Mouse (Mus musculus): Measurements from ENCODE around the gene Oas1d.
"Not testable (repeated sequence)": the region's sequence is repeated elsewhere in the genome, so short reads cannot be mapped to it uniquely, and the experiment has no call there.

Gene Oas1d

GRCm38 (mm10) chr5:120902056-120902455 is 12.3 kb upstream of the Oas1d start:
- DNase-seq, result no peak

GRCm38 (mm10) chr5:120906791-120907733 is 7.3 kb upstream of the Oas1d start, which contains the start of gene Oas1a:
Gene Oas1a (minus strand): TSS chr5:120907521.
- DNase-seq, result peak; percentile 35

- DNase-seq, result no peak
Observed at GRCm38 (mm10) chr5:120908196-120908920, 6.0 kb upstream of the Oas1d start.

DNA sequence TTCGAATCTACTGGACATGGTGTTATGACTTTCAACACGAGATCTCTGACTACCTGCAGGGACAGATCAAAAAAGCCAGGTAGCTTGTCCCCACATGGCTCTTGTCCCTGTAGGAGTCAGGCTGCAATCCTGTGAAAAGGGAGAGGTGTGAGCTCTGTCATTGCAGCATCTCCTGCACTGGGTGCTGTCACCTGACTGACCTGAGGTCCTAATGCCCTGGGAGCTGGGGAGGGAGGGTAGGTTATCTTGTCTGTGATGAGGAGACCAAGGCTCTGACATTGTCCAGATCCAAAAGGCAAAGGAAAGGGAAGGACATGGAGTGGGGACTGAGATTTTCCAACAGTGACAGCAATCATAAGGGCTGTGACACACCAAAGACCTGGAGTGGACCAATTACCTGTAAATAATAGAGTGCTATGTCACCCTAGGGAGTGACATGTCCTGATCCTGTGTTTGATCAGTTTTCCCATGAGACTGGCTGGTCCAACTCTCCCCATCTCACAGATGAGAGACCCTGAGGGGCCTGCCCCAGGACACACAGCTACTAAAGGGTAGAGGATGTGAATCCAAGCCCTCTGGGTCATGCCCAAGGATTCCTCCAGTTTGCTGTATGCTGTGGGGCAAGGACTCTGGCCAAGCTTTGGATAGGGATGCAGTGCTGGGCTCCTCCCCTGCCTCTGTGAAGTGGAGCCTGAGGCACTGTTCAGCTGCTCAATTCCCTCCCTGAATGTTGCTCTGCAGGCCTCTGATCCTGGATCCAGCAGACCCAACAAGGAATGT is 5.0 kb downstream of the Oas1d start:
- not testable (repeated sequence) for DNase-seq

DNA sequence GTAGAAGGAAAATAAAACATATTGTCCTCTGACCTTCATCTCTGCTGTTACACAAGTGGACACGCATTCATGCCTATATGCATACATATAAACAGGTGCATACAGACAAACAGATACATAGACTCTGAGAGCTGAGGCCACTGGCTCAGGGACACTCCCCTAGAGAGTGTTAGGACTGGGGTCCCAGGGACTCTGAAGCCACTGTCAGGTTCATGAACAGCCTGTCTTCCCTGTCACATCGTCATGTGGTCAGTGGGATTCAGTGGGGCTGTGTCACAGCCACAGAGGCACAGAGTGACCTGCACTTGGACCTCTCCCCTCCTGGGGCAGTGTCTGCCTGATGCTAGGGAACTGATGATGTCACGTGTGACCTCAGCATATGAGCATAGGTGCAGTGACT is 6.0 kb downstream of the Oas1d start:
- DNase-seq, result no peak

DNA sequence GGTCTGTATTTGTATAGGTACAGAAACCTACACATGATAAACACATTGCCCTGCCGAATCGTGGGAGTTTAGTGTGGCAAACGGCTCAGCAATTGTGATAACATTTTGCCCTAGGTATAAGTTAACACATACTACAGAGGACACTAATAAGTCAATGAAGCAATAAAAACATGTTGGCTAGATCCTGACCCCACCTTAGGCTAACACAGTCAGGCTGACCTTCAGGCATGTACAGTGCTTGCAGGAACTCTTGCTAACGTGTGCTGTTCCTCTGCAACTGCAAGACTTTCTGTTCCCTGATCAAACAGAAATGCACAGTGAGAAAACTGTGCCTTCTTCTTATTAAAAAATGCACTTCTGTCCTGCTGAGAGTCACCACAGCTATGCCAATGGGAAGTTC is 9.6 kb downstream of the Oas1d start:
- no peak for DNase-seq

GRCm38 (mm10) chr5:120924520-120924919 is 10.2 kb downstream of the Oas1d start:
- DNase-seq, result not testable (repeated sequence)

DNA sequence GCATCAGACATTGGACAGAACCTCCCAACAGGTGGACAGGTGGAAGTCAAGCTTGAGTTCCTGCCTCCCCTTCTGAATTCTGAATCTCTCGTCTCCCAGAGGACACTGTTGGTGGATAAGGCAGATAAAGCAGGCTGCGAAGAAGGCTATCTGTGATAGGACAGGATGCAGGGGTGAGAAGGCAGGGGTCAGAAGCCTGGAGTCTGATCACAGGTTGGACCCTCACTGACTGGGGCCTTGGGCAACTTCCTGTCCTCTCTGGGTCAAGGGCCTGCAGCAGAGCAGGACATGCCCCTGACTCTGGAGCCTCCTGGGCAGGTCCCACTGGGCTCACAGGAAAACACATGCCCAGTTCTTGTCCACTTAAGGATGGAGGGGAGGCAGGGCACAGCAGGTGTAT is 12.0 kb downstream of the Oas1d start:
- DNase-seq, result not testable (repeated sequence)

DNA sequence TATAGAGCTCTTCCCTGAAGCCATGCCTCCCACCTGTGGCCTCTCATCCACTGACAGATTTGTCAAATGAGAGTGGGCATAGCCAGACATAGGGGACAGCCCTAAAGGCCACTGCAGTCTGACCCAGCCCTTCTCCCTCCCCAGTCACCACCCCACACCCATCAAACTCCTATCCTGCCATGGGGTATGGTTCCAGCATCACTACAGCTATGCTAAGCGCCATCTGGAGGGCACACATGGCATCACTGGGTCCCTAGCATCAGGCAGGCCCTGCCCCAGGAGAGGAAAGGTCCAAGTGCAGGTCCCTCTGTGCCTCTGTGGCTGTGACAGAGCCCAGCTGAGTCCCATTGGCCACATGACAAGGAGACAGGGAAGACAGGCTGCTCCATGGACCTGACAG is 12.7 kb downstream of the Oas1d start:
- peak; percentile 15 for DNase-seq

DNA sequence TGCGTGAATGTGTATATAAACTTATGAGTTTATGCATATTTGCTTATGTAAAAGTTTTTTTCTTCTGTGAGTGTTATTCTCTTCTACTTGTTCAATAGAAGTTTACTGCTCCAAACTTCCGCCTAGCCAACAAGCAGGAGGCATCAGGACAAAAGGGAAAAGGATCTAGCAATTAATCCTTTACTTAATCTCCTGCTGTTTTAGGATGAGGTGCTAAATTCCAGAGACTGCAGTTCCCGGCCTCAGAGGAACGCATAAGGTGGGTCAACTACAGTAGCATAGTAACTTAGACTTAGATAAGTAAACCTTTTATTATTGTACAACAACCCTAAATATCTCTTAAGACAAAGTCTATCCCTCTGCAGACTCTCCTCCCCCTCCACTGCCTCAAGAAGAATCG is 19.6 kb downstream of the Oas1d start:
- no peak for DNase-seq

DNA sequence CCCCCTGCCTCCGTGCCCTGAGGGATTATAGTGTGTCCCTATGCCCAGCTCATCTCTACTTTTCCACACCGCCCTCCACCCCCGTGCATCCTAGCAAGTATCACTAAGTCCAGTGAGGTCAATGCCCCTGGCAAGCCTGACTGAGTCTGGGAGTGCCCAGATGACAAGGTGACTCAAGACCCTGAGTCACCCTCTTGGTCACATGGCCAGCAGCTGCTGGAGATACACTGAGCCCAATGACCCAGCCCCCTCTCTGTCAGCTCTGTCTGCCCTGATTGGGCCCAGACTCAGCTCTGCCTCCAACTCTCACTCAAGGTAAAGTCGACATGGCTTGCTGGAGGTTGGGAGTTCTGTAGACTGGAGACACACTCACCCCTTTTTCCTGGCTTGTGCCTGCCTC is 23.5 kb downstream of the Oas1d start:
- no peak for DNase-seq

DNA sequence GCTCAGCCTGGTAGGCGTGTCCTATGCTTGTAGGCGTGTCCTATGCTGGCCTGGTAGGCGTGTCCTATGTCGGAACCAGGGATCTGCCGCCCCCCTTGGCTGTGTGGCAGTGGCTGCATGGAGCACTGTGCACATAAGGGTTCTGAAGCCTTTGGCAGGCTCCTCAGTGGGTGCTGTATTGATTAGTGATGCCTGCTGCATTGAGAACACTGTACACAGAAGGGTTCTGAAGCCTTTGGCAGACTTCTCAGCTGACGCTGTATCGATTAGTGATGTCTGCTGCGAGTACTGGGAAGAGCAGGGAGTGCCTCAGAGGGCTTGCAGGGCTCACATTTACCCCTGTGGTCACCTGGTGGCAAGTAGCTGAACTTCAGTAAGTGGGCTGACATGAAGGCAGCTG is 24.2 kb downstream of the Oas1d start:
- no peak for DNase-seq

DNA sequence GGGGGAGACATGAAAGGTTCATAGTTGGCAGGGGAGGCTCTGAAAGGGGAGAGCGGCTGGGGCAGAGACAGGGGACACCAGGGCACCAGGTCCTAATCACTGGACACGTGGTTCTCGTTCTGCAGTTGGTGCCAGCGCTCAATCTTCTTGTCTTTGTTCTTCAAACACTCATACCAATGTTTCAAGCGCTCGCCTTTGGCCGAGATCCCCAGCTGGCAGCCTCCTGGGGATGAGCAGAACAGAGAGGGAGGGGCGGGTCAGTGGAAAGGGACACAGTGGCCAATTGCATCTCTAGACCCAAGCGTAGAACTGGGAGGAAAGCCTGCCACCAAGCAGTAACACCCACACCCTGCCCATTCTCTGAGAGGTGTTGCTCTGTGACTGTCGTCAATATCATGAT is 27.7 kb downstream of the Oas1d start:
- no peak for DNase-seq

DNA sequence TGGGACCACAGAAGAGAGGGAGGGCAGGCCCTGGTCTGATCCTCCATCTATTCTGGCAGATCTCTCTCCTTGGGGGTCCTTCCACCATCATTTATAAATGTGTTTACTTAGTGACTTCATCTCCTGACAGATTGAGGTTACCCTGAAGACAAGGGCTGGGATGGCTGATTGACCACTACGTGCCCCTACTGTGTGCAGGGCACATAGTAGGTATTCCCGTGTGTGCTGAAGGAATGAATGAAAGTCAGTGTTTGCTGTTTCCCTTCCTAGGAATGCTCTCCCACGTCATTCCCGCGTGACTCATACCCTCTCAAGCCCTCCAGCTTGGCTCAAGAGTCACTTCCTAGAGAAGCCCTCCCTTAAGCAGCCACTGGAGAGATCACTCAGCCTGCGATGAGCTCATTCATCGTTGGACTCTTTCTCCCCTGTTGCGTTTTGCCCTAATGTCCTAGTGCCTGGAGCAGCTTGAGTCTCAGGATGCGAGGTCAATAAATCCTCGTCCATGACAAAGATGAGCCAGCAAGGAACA is 38.0 kb downstream of the Oas1d start:
- DNase-seq, result no peak

DNA sequence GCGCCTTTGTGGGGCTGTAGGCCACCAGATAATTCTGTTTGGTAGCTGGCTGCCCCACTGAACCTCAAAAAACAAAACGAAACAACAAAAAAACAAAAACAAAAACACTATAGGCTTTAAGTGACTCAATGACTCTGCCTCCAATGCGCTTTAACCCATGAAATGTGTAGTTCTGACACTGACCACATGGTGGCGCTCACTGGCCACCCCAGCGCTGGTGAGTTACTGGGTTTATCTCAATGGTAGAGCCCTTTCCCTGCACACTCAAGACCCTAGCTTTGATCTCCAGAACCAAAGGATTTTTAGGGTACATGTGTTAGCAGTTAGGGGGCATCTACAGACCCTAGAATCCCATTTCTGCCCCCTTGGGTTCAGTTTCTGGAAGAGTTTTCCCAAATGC is 39.6 kb downstream of the Oas1d start:
- peak; percentile 51 for DNase-seq

DNA sequence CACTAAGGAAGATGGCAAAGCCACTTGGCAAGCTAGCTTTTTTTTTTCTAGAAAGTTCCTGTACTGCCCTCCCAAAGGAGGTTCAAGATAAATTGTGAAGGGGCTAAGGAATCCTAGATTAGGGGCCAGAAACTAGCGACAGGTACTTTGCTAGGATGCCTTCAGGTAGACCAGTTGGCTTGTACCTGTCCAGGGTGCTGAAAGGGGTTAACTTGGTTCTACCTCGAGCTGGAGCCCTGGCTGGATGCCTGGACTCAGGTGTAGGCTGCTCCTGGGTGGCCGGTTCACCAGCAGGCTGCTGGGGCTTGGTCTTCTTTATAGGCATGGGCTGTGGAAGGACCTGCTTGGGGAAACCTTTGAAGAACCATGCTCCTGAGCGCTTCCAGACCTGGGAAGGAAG is 46.7 kb downstream of the Oas1d start:
- peak; percentile 43 for DNase-seq

DNA sequence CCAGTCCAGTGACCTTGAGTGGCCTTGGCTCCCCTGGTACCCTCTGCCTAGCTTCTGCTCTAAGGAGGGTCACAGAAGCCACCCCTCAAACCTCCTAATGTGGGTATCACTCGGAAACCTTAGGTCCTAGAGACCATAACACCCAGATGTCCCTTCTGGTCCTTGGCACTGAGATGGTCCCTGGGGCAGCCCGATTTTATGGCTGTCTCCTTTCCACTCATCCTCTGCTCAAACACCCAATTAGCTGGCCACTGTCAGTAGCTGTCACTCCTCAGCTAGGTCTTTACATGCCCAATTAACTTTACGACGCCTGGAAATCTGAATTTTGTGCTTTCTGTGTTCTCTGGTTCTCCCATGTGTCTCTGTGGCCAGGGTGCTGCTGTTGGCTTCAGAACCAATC is 51.8 kb downstream of the Oas1d start:
- no peak for DNase-seq

DNA sequence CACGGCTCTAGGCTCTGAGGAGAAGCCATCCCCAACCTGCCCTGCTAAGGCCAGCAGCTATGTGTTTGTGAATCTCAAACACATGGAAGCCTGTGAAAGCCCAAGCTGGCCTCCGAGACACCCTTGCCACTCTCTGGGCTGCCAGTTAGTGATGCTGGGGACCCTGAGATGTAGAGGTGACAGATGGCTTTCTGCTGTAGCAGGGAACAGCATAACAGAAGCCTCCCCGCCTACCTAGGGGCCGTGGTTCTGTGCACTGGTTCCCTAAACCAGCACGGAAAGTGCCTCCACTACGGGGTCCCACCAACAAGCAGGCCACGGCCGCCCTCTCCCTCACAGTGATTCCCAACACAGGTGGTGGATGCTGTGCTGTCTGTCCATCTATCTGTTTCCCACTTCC is 52.6 kb downstream of the Oas1d start:
- DNase-seq, result no peak

GRCm38 (mm10) chr5:120967355-120968133 is 53.2 kb downstream of the Oas1d start:
- DNase-seq, result no peak

- DNase-seq, result no peak
Observed at GRCm38 (mm10) chr5:120968134-120968532, 53.8 kb downstream of the Oas1d start.

DNA sequence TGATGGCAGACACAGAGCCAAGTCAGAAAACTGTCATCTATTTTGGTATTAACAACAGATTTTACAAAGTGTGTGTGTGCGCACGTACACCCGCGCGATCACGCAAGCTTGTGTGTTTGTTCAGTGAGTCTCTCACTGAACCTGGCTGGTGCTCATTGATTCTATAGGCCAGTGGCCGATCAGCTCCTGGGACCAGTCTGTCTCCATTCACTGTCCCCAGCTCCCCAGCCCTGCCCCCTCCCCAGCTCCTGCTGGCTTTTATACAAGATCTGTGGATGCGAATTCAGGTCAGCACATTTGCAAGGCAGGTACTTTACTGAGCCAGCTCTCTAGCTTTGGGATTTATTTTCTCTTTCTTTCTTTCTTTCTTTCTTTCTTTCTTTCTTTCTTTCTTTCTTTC is 54.5 kb downstream of the Oas1d start:
- no peak for DNase-seq

DNA sequence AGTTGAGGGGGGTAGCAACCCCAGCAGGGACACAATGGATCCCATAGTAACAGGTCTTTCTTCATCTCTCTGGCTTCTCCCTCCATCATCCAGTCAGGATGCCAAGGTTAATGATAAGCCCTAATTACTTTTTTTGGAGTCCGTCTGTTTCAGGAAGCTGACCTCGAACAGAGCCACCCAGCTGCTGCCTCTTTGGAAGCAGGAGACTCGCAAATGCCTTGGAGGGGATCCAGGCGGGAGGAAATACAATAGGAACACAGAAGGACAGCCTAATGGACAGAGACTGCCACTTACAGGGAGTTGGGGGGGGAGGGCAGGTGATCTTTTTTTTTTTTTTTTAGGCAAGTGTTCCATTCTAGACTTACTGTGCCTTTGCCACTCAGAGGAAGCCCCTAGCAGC is 55.4 kb downstream of the Oas1d start:
- DNase-seq, result no peak
